Mouse (Mus musculus) Patski (cell line): ENCODE data around the gene Aida. TPM values are rescaled to one million over a fixed set of nuclear protein-coding genes. Genes with fewer than 3 reads are reported as not detected.
"Not testable (repeated sequence)": the region's sequence is repeated elsewhere in the genome, so short reads cannot be mapped to it uniquely, and the experiment has no call there.

Experiments
- ATAC-seq: fragments of 100-300 bp; one replicate; pipeline ENCODE4 v1.8.0; 2021
- CTCF ChIA-PET: fragments of 350-600 bp; sonication (Branson Sonifier 250); formaldehyde crosslinking; loops from one replicate; lab custom pipeline; 2022; ENCODE audit warnings: inconsistent platforms; lab: Charles Lee
- POLR2A ChIA-PET: fragments of 350-600 bp; sonication (Branson Sonifier 250); formaldehyde crosslinking; loops from one replicate; lab custom pipeline; 2022; ENCODE audit warnings: antibody characterized with exemption, inconsistent platforms; lab: Charles Lee
- DNase-seq: peaks from one replicate; pipeline ENCODE4 v3.0.0-alpha.2; 2011; ENCODE audit warnings: low read depth, low spot score
- H3K27me3 ChIP-seq: fragments of 371-371 bp; one replicate; pipeline ENCODE4 v1.5.1; 2021
- CTCF ChIP-seq: fragments of 100-300 bp; IDR thresholded peaks from one replicate; pipeline ENCODE4 v1.5.1; 2021
- in situ Hi-C: fragments of 300-500 bp; cut with MboI; formaldehyde crosslinking; loops from 3 replicates; pipeline ENCODE4 v1.11.1; 2018; ENCODE audit warnings: low pct_unique_long_range_greater_than_20kb, mixed read lengths
- polyA plus RNA-seq: library from polyadenylated mRNA; unstranded; gene quantifications from one replicate; pipeline ENCODE4 v1.2.3, GENCODE M21; 2021

Gene Aida
- polyA plus RNA-seq, 1 experiment from 2014 or later, result 46.9 TPM

DNA sequence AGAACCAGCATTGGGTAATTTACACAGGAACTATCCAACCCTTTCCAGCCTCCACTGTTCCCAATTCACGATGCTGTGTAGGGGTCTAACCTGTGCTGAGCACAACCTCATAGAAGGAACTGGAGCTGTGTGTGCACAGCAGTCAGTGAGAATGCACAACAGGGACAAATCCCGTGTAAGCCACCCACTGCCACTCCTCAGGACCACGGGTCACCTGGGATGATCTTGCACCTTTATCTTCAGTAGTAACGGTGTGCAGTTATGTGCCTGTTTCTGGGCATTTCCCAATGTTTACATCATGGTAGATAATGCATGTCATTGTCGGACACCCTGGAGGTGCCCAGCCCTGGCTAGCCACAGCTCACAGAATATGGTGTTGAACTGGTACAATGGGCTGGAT is 20.6 kb upstream of the Aida start:
- no peak for ATAC-seq
- no peak for DNase-seq
- in situ Hi-C loops, result loop anchor here (10.0 kb wide), 1 partner anchor 721 kb away; no protein-coding TSS in a partner anchor
- ChIA-PET CTCF (no interaction called here), POLR2A (no interaction called here)
- no peak for TF ChIP-seq CTCF
- H3K27me3 ChIP-seq, result no peaks in the 10 kb centered on the region

GRCm38 (mm10) chr1:183288351-183288750 is 8.0 kb upstream of the Aida start:
- TF ChIP-seq CTCF, result no peak
- DNase-seq (no peak), ATAC-seq (no peak)
- POLR2A ChIA-PET, result interaction anchor here (1.3 kb wide), 1 partner anchor 9 kb away, joined by 6 read pairs; the partner anchor contains the start of gene Brox
- in situ Hi-C loops, result no loop called here
- CTCF ChIA-PET, result no interaction called here
- H3K27me3 ChIP-seq, result no peaks in the 10 kb centered on the region

DNA sequence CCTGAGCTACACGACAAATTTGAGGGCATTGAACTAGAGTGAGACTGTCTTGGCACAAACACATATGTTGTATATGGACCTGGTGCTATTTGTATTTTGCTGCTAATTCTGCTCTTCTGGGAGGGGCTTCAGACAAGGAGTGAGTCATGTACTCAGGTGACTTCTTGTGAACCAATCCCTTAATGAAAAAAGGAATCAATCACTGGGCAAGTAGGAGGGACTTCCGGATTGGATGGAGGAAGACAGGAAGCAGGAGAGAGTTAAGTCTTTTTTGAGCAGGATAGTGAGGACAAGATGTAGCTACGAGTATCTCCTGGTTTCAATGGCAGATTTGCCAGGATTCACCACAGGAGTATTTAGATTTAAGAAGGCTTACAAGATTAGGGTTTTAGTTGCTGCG is 6.8 kb upstream of the Aida start:
- H3K27me3 ChIP-seq, result no peaks in the 10 kb centered on the region
- CTCF ChIA-PET, result no interaction called here
- in situ Hi-C loops, result no loop called here
- POLR2A ChIA-PET, result no interaction called here
- no peak for DNase-seq
- no peak for ATAC-seq
- TF ChIP-seq CTCF, result no peak

DNA sequence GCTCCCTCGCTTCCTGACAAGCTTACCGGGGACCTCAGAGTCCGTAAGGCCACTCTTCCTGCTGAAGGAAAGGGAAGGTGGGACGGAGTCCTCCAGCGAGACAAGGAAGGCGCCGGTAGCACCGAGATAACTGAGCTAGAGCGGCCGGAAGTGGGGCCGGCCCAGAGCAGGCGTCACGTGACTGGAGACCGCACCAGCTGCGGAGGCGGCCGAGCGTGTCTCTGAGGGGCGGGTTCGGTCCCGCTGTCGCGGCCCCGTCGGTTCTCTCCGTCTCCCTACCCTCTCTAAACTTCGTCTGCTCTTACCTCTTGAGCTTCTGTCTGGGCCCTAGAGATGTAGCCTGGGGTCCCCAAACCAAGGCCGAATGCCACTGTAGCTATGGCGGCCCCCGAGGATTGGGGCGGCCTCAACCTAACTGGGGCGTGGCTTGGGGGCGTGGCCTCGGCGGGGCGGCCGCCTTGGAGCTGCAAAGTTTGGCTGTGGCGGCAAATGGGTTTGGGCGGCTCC is 540 bp downstream of the Aida start, which contains the start of gene Brox:
Gene Brox, minus strand, starts transcription at position 393 of the 507 bp plus-strand sequence.
- ATAC-seq (peak; percentile 76), DNase-seq (no peak)
- no peak for TF ChIP-seq CTCF
- ChIA-PET CTCF (interaction anchor here (1.3 kb wide), 1 partner anchor 9 kb away, joined by 3 read pairs; no protein-coding TSS in a partner anchor), POLR2A (interaction anchor here (1.6 kb wide), 1 partner anchor 8 kb away, joined by 6 read pairs; no protein-coding TSS in a partner anchor)
- in situ Hi-C loops, result no loop called here
- H3K27me3 ChIP-seq, result no peaks in the 10 kb centered on the region

DNA sequence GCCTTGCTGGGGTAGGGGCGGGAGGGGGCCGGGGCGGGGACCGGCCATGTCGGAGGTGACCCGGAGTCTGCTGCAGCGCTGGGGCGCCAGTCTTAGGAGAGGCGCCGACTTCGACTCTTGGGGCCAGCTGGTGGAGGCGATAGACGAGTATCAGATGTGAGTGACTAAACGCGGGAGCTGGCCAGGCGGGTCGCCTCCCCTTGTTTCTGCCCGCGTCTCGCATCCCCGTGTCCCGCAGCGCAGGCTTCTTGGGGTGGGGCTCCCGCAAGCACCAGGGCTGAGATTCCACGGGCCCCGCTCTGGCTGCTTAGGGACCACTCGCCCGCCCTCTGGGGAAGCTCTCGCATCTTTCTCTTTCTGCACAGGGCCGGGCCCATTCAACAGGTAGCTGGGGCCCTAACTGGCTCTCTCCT is 1.1 kb downstream of the Aida start:
- DNase-seq (no peak), ATAC-seq (peak; percentile 52)
- H3K27me3 ChIP-seq, result no peaks in the 10 kb centered on the region
- in situ Hi-C loops, result no loop called here
- TF ChIP-seq CTCF, result no peak
- ChIA-PET POLR2A (interaction anchor here (0.6 to 1.6 kb wide), 2 partner anchors 9 to 28 kb away, joined by 3 to 6 read pairs; no protein-coding TSS in a partner anchor), CTCF (interaction anchor here (1.3 to 1.8 kb wide), 2 partner anchors 9 to 18 kb away, joined by 3 to 4 read pairs; no protein-coding TSS in a partner anchor)

DNA sequence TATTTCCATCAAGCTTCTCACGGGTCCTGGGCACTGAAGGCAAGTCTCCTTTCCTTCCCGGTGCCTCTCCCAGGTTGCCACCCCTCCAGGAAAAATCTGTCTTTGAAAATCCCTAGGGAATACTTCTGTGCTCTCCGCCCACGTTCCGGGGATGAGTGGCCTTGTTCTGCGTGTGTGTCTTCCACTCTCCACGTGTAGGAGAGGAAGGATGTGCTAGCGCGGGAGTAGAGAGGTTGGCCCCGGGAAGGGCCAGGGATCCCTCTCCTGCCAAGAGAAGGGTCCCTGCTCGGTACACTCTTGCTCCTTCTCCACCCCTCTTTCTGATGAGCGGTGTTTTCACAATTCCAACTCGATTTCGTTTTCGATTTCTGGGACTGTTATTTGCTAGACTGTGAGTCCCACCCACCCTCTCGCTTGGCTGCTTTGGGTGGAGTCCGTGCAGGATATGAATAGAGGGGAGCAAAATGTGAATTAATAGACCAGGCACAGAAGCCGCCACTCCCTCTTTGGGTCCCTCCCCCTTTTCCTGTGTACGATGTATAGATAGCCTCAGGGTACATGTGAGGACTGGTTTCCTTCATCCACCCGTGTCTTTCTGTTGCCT is 1.6 kb downstream of the Aida start:
- TF ChIP-seq CTCF, result no peak
- ChIA-PET POLR2A (interaction anchor here (0.6 to 1.6 kb wide), 3 partner anchors 9 to 28 kb away, joined by 3 to 6 read pairs (median 3); no protein-coding TSS in a partner anchor), CTCF (interaction anchor here (1.3 to 1.8 kb wide), 2 partner anchors 8 to 18 kb away, joined by 3 to 4 read pairs; no protein-coding TSS in a partner anchor)
- DNase-seq (no peak), ATAC-seq (peak; percentile 6)
- no peaks in the 10 kb centered on the region for H3K27me3 ChIP-seq
- in situ Hi-C loops, result no loop called here

DNA sequence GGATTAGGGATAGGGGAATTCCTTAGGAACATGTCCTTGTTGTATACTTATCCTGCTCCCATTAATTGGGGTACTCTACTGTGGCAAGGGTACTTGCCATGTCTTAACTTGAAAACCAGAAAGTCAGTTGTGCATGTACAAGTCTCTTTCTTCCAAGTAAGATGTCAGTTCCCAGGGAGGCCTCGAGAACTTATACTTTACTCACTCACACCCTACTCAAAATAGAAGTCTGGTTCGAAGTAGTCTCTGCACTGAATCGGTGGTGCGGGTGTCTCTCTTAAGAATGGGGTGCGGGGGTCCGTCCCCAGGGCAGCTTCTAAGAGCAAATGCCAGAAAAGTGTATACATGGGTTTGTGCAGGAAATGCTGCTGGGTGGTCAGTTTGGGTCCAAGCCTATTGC is 2.8 kb downstream of the Aida start:
- H3K27me3 ChIP-seq, result no peaks in the 10 kb centered on the region
- ChIA-PET POLR2A (no interaction called here), CTCF (interaction anchor here (1.8 kb wide), 1 partner anchor 17 kb away, joined by 4 read pairs; no protein-coding TSS in a partner anchor)
- no peak for ATAC-seq
- in situ Hi-C loops, result no loop called here
- no peak for DNase-seq
- TF ChIP-seq CTCF, result no peak

DNA sequence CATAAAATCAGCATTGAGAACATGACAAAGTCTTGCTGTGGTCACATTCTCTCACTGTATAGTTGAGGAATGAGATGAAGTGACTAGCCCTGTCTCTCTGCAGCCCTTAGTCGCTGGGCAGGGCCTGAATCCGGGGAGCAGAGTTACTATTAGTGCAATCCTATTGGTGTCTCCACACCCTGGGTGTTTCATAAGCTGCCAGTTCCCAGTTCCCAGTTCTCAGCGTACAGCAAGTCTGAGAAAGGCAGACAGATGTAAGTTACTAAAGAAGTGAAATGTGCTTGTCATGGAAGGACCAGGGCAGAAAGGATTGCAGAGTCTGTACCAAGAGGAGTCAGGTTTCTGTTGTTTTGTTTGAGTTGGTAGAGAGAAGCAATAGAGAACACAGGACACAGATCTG is 11.2 kb downstream of the Aida start:
- no peaks in the 10 kb centered on the region for H3K27me3 ChIP-seq
- DNase-seq, result no peak
- ChIA-PET POLR2A (no interaction called here), CTCF (no interaction called here)
- TF ChIP-seq CTCF, result no peak
- in situ Hi-C loops, result no loop called here
- ATAC-seq, result no peak

DNA sequence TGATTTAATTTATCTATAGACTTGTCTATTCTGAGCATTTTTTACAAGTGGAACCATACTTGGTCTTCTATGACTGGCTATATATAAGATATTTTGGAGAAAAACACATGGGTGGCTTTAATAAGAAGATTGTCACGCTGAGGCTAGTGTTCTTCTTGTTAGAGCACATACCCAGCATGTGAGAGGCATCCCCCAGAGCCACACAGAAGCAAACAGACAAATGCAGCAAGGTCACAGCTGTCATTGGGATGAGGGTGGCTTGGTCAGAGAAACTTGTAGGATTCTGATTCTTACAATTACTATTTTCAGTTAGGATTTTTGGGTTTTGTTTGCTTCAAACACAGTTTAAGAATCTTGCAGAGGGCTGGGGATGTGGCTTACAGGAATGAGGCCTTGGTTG is 12.1 kb downstream of the Aida start:
- POLR2A ChIA-PET, result no interaction called here
- DNase-seq (no peak), ATAC-seq (no peak)
- H3K27me3 ChIP-seq, result no peaks in the 10 kb centered on the region
- TF ChIP-seq CTCF, result no peak
- CTCF ChIA-PET, result no interaction called here
- in situ Hi-C loops, result no loop called here

GRCm38 (mm10) chr1:183309601-183310000 is 13.2 kb downstream of the Aida start:
- H3K27me3 ChIP-seq, DNase-seq, in situ Hi-C loops, POLR2A ChIA-PET, ATAC-seq: not testable (repeated sequence)
- CTCF ChIA-PET, result interaction anchor here (1.0 kb wide), 1 partner anchor 15 kb away, joined by 3 read pairs; no protein-coding TSS in a partner anchor

DNA sequence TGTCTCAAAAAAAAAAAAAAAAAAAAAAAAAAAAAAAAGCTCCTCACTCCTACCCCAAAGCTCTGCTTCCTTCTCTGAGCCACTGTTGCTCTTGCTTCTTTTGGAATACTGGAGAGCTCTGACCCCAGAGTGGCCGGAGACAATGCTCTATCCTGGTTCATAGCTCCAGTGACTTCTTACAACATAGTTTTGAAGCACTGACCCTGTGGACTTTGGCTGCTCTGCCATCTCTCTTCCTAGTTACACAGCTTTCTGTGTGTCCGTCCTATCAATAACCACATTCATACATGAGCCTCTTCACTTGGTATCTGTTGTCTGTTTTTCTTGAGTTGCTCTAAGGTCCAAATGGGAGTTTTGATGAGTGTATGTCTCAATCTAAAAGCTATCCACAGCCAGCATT is 15.7 kb downstream of the Aida start:
- ATAC-seq, result no peak
- POLR2A ChIA-PET, result no interaction called here

More for the DNA sequence above, 15.7 kb downstream of the Aida start:
- TF ChIP-seq CTCF, result no peak
- no peaks in the 10 kb centered on the region for H3K27me3 ChIP-seq
- DNase-seq, result no peak
- CTCF ChIA-PET, result interaction anchor here (1.0 to 1.6 kb wide), 3 partner anchors 11 to 29 kb away, joined by 3 to 4 read pairs (median 3); no protein-coding TSS in a partner anchor
- in situ Hi-C loops, result no loop called here
